Mouse (Mus musculus) hindbrain, embryonic 16.5 days (tissue): ENCODE results near the gene Hsd17b2. TPM values are rescaled to one million over a fixed set of nuclear protein-coding genes. Genes with fewer than 3 reads are reported as not detected.
"Not testable (repeated sequence)": the region's sequence is repeated elsewhere in the genome, so short reads cannot be mapped to it uniquely, and the experiment has no call there.

ENCODE experiments used
- ATAC-seq: fragments of 200-750 bp; cut with Nextera tagmentation; 2 replicates; pipeline ENCODE4 v1.8.0; 2017; ENCODE audit warnings: moderate TSS enrichment, moderate library complexity
- H3K27ac ChIP-seq: fragments of 300-500 bp; sonication (generic); 2 replicates; pipeline ENCODE4 v1.5.1; 2014; ENCODE audit warnings: low read depth, mild to moderate bottlenecking, control low read depth, low read length, moderate library complexity
- H3K27me3 ChIP-seq: fragments of 300-500 bp; sonication (generic); replicated peaks from 2 replicates; pipeline ENCODE4 v1.6.1; 2014; ENCODE audit warnings: low read length; ENCODE audit not compliant: control insufficient read depth, insufficient read depth
- H3K36me3 ChIP-seq: fragments of 300-500 bp; sonication (generic); 2 replicates; pipeline ENCODE4 v1.6.1; 2014; ENCODE audit warnings: mild to moderate bottlenecking, low read length, moderate library complexity, mixed read lengths; ENCODE audit not compliant: control insufficient read depth, insufficient read depth
- H3K4me1 ChIP-seq: fragments of 300-500 bp; sonication (generic); 2 replicates; pipeline ENCODE4 v1.6.1; 2014; ENCODE audit warnings: low read depth, low read length; ENCODE audit not compliant: control insufficient read depth, insufficient read depth
- H3K4me2 ChIP-seq: fragments of 300-500 bp; sonication (generic); 2 replicates; pipeline ENCODE4 v1.6.1; 2014; ENCODE audit warnings: mild to moderate bottlenecking, low read length, control low read depth, moderate library complexity
- H3K4me3 ChIP-seq: fragments of 300-500 bp; sonication (generic); 2 replicates; pipeline ENCODE4 v1.5.1; 2014; ENCODE audit warnings: mild to moderate bottlenecking, low read length, control low read depth, moderate library complexity
- H3K9ac ChIP-seq: fragments of 300-500 bp; sonication (generic); 2 replicates; pipeline ENCODE4 v1.6.1; 2014; ENCODE audit warnings: low read depth, mild to moderate bottlenecking, control low read depth, low read length, moderate library complexity
- H3K9me3 ChIP-seq: fragments of 300-500 bp; sonication (generic); 2 replicates; pipeline ENCODE4 v1.6.1; 2014; ENCODE audit warnings: mild to moderate bottlenecking, low read length, moderate library complexity; ENCODE audit not compliant: control insufficient read depth
- WGBS: fragments of 180-500 bp; shearing (Covaris S2); extraction: QIAGEN DNeasy Blood & Tissue Kit; methylation state at CpG from one replicate; pipeline ENCODE4 v1.1.7; 2014; 5-methylcytosine and 5-hydroxymethylcytosine counted together
- polyA plus RNA-seq: library from polyadenylated mRNA; unstranded; fragments of >200 nt; fragmentation: Nextera tagmentation; extraction: Ambion mirVana; gene quantifications from 2 replicates; pipeline ENCODE4 v1.2.1, GENCODE M21; 2015

Gene Hsd17b2
- polyA plus RNA-seq, 1 experiment from 2014 or later = 0.73 TPM

DNA sequence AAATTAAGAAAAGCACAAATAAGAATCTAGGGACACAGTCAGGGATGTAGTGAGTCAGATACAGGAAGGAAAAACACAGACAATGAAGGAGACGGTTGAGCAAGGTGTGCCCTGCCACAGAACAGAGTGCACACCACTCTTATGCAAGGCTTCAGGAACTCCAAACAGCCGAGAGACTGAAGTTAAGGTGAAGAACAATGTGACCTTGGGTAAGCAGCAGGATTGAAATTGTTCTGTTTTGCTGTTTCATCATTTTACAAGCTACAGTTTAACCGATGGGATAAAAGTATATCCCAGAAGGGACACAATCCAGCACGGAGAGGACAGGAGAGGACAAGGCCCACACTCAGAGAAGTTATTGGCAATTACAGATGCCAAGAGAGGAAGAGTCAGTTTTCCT lies 26.5 kb downstream of the Hsd17b2 start:
- H3K27me3 ChIP-seq = no peaks in the 10 kb centered on the region
- H3K4me2 ChIP-seq = no peak overlapping the region
- no peak overlapping the region for H3K27ac ChIP-seq
- WGBS = 85% methylated on average over 4 of the region's 4 CpGs
- no peak for ATAC-seq
- no peaks in the 10 kb centered on the region for H3K36me3 ChIP-seq
- no peaks in the 10 kb centered on the region for H3K4me1 ChIP-seq
- no peak overlapping the region for H3K4me3 ChIP-seq
- no peak overlapping the region for H3K9ac ChIP-seq
- H3K9me3 ChIP-seq = no peaks in the 10 kb centered on the region

DNA sequence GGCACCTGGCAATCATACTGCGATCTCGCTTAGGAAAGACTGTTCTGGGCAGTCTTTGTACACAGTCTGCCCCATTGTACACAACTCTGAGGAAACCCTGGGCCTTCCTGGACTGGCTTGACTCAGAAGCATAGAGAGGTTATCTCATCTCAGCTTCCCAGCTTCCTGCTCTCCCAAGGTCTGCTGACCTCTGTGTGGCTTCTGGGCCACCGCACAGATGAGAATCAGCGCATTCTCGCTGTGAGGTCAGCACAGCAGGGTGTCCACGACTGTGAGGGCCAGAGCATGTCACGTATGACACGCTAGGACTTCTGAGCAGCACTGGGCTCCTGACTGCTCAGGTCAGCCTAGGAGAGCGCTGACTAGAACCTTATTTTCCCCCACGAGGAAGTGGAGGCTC lies 29.3 kb downstream of the Hsd17b2 start:
- no peak for ATAC-seq
- WGBS = 59% methylated on average over 10 of the region's 10 CpGs
- no peak overlapping the region for H3K27ac ChIP-seq

DNA sequence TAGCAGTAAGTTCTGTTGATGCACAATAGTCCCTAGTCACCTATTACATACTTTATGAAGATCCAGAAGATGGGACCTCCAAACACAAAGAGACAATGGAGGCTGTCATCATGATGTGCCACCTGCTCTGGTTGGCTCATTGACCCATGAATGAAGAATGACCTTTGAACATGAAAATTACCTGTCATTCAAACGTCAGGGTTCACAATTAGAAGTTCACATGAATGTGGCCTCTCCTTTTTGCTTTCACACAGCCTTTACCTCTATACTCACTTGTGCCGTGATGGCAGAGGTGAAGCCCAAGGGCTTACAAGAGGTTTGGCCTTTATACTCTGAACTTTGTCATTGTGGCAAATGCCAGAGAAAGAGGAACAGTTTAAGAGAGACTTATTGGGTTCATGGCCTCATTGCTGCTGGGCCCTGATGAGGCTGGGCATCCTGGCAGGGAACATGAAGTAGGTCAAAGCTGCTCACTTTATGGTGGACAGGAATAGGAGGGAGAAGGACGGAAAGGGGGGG lies 35.0 kb downstream of the Hsd17b2 start:
- Histone ChIP-seq H3K9me3 (no peaks in the 10 kb centered on the region), H3K27ac (no peak overlapping the region), H3K4me2 (no peak overlapping the region), H3K27me3 (no peaks in the 10 kb centered on the region), H3K36me3 (no peaks in the 10 kb centered on the region), H3K4me1 (no peaks in the 10 kb centered on the region), H3K4me3 (no peak overlapping the region), H3K9ac (no peak overlapping the region)
- WGBS = 67% methylated on average over 3 of the region's 3 CpGs
- no peak for ATAC-seq

More for the DNA sequence above, 29.3 kb downstream of the Hsd17b2 start:
- no peaks in the 10 kb centered on the region for H3K4me1 ChIP-seq
- H3K27me3 ChIP-seq = no peaks in the 10 kb centered on the region
- no peaks in the 10 kb centered on the region for H3K36me3 ChIP-seq
- no peak overlapping the region for H3K4me3 ChIP-seq
- no peaks in the 10 kb centered on the region for H3K9me3 ChIP-seq
- H3K4me2 ChIP-seq = no peak overlapping the region
- H3K9ac ChIP-seq = no peak overlapping the region

DNA sequence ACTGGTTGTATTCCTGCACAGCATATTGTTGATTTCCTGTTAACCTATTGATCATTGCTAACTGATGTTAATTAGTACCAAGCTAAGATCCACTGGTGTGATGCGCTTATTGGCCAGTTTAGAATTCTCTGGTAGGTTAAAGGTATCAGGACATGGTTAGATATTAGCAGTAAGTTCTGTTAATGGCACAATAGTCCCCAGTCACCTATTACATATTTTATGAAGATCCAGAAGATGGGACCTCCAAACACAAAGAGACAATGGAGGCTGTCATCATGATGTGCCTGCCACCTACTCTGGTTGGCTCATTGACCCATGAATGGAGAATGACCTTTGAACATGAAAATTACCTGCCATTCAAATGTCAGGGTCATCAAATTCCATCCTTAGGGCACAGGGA lies 36.5 kb downstream of the Hsd17b2 start:
- WGBS = 89% methylated on average over 1 of the region's 1 CpGs
- not testable (repeated sequence) for H3K9me3 ChIP-seq, H3K4me1 ChIP-seq, H3K9ac ChIP-seq, H3K36me3 ChIP-seq, H3K27me3 ChIP-seq, H3K4me2 ChIP-seq, H3K27ac ChIP-seq, H3K4me3 ChIP-seq, ATAC-seq

DNA sequence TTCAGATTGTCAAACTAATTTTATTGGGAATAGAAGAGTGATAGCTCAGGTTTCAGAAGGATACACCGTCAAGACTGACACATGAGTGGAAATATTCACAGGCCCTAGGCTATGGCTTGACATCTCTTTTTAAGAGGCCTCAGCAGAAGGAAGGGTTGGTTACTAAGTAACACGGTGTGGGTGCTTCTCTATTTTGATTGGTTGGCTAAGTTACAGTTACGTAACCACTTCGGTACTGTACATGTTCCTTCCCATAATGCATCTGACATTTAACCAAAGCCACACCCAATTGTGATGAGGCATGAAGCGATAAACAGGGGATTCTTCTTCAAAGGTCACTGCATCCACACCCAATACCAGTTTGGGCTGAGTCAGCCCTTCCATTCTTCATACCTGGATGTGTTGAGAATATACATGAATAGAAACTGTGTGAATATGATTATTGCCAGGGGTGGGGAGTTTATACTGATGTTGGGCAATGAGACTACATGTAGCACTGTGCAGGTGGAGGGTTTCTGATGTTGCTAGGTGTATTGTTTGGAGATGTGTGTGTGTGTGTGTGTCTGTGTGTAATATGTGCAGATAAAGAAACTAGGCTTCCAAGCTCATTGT lies 38.8 kb downstream of the Hsd17b2 start:
- ATAC-seq = no peak
- H3K4me3 ChIP-seq = no peak overlapping the region
- no peak overlapping the region for H3K27ac ChIP-seq
- no peaks in the 10 kb centered on the region for H3K36me3 ChIP-seq
- 89% methylated on average over 5 of the region's 5 CpGs for WGBS
- H3K9ac ChIP-seq = no peak overlapping the region
- H3K9me3 ChIP-seq = no peaks in the 10 kb centered on the region
- no peak overlapping the region for H3K4me2 ChIP-seq
- no peaks in the 10 kb centered on the region for H3K4me1 ChIP-seq
- H3K27me3 ChIP-seq = no peaks in the 10 kb centered on the region

DNA sequence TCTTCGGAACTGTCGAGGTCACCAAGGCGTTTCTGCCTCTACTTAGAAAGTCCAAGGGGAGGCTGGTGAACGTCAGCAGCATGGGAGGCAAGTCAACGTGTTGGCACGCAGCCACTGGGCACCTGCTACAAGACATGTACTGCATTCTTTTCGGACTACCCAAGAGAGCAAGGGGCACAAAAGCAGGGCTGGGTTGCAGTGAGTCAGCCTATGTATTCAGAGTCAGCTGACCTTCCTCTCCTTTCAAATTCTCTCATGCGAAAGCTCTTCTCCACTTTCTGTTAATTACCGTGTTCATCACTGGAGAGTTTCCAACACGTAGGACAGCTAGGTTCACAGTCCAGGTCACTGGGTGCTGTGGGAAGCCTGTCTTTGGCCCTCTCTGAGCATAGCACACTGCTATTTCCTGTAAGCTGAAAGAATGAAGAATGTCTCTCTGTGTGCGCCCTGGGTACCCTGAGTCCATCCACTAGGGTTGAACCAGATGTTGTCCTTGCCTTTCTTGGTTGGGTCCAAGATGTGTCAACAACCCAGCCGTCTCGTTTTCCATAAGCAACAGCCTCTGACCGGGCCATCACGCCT lies 40.8 kb downstream of the Hsd17b2 start:
- Histone ChIP-seq H3K9me3 (no peaks in the 10 kb centered on the region), H3K27me3 (no peaks in the 10 kb centered on the region), H3K4me1 (no peaks in the 10 kb centered on the region), H3K4me2 (no peak overlapping the region), H3K4me3 (no peak overlapping the region), H3K36me3 (no peaks in the 10 kb centered on the region), H3K9ac (no peak overlapping the region), H3K27ac (no peak overlapping the region)
- 58% methylated on average over 15 of the region's 15 CpGs for WGBS
- ATAC-seq = no peak

DNA sequence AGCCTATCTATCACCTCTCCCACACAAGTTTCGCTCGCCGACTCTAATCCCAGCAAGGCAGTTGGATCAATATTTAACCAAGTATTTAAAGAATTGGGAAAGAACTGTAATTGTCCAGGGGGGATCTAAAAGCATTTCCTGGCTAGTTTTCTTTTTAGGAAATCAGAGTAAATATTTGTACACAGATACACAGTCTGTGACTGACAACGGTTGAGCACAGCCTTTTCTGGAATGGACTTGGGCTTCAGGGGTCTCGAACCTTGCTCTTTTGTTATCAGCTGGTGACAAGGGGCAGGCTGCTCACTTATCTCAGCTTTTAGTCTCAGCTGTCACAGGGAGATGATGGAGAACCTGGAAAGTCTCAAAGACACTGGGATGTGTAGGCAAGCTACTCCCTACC lies 44.9 kb downstream of the Hsd17b2 start:
- Histone ChIP-seq H3K4me1 (no peaks in the 10 kb centered on the region), H3K36me3 (no peaks in the 10 kb centered on the region), H3K9me3 (no peaks in the 10 kb centered on the region), H3K4me3 (no peak overlapping the region), H3K9ac (no peak overlapping the region), H3K27me3 (no peaks in the 10 kb centered on the region), H3K4me2 (no peak overlapping the region), H3K27ac (no peak overlapping the region)
- ATAC-seq = no peak
- 89% methylated on average over 5 of the region's 5 CpGs for WGBS

DNA sequence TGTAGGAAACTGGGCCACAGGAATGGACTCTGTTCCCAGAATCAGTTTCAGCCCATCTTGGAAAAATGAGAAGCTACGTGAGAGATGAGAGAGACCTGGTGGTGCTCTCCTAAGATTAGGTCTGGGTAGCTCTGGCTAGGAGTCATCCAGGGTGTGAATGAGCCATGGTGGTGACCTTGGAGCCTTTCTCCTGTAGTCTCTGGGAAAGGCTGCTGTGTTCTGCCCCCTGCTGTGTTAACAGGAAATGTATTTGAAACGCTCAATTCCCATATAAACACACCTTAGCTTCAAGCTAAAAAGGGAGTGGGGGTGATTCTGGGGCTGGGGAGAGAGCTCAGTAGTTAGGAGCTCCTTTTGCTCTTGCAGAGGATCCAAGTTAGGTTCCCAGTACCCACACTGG lies 45.7 kb downstream of the Hsd17b2 start:
- no peak for ATAC-seq
- no peaks in the 10 kb centered on the region for H3K36me3 ChIP-seq
- no peaks in the 10 kb centered on the region for H3K27me3 ChIP-seq
- no peaks in the 10 kb centered on the region for H3K9me3 ChIP-seq
- H3K4me1 ChIP-seq = no peaks in the 10 kb centered on the region
- no peak overlapping the region for H3K27ac ChIP-seq
- no peak overlapping the region for H3K4me2 ChIP-seq
- no peak overlapping the region for H3K9ac ChIP-seq
- no peak overlapping the region for H3K4me3 ChIP-seq
- WGBS = 60% methylated on average over 2 of the region's 2 CpGs

DNA sequence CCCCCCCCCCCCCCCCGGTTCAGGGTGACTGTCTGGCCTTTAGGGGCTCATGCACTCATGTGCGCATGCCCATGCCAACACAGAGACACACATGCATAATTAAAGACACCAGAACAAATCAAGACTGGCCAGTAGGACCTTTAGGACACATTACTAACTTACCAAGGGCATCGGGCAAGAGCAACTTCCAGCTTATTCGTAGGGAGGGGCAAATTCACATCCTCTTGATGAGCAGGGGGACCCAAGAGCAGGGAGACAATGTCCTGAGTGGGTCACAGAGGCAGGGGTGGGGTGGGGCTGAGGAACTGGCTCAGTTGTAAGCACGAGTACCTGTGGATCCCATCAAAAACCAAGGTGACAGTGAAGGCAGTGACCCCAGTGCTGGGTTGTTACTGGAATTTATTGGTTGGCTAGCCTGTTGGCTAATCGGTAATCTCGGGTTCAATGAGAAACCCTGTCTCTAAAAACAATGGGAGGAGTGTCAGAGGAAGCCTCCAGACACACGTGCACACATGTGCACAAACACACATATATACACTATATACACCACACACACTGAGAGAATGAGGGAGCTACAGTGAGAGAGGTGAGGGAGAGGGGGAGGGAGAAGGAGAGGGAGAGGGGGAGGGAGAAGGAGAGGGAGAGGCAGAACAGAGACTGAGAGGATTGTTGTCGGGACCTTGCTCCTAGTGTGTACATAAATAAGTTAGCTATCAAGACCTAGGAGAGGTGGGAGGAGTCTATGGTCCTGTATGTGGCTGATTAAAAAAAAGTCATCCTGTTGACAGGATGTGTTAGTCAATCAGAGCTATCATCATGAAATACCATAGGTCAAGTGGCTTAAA lies 46.4 kb downstream of the Hsd17b2 start:
- no peak overlapping the region for H3K9ac ChIP-seq
- H3K9me3 ChIP-seq = no peaks in the 10 kb centered on the region
- no peak overlapping the region for H3K4me3 ChIP-seq
- no peaks in the 10 kb centered on the region for H3K36me3 ChIP-seq
- no peak overlapping the region for H3K27ac ChIP-seq
- no peak overlapping the region for H3K4me2 ChIP-seq
- no peak for ATAC-seq
- no peaks in the 10 kb centered on the region for H3K27me3 ChIP-seq
- 82% methylated on average over 8 of the region's 9 CpGs for whole genome bisulfite sequencing
- no peaks in the 10 kb centered on the region for H3K4me1 ChIP-seq
